Mouse (Mus musculus): Measurements from ENCODE around the gene Barhl1. TPM values are rescaled to one million over a fixed set of nuclear protein-coding genes. Genes with fewer than 3 reads are reported as not detected.

The Barhl1 gene
- total and polyA plus RNA-seq, 2 experiments from 2014 or later, result 36.9 to 49.0 TPM

DNA sequence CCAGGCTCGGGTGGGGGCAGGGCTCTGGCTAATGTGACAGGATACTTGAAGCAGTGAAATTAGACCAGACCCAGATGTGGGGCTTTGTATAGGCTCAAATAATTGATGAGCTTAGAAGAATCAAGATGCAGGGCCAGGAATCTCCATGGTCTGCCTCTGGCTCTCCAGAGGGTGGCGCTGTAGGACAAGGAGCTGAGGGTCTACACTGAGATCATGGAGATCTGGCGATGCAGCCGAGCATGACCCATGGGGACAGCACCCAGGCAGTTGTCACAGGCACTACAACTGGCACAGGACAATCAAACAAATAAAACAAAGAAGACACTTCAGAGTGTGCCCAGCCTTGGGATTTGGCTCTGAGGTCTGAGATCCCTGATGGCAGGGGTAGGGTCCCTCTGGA is 7.4 kb upstream of the Barhl1 start:
- WGBS, result 0% methylated on average over 4 of the region's 4 CpGs
- H3K9me3 ChIP-seq (ENCODE audit: low read length), result no peaks in the 10 kb centered on the region
- DNase-seq (ENCODE audit: low spot score), result peak; percentile 85
- peak; percentile 99 for TF ChIP-seq CTCF (IDR thresholded peaks at IDR 0.05)
- H3K4me3 ChIP-seq (ENCODE audit: low read depth, low read length), result no peak overlapping the region
- H3K27ac ChIP-seq (ENCODE audit: low read depth, low read length), result no peak overlapping the region
- H3K27me3 ChIP-seq (ENCODE audit: insufficient read depth, low read length), result peaks cover 21% of the 10 kb centered on the region
- no peaks in the 10 kb centered on the region for H3K36me3 ChIP-seq (ENCODE audit: insufficient read depth, low read length)
- H3K4me1 ChIP-seq (ENCODE audit: insufficient read depth, low read length), result no peaks in the 10 kb centered on the region
- H3K9ac ChIP-seq (replicated peaks; ENCODE audit: low read length, poor library complexity, severe bottlenecking), result no peak overlapping the region
- peak; percentile 74; the same call in 1 of the 2 replicates for ATAC-seq (ENCODE audit: low FRiP score)
- H3K4me2 ChIP-seq (ENCODE audit: low read depth, low read length, poor library complexity, severe bottlenecking), result no peak overlapping the region

DNA sequence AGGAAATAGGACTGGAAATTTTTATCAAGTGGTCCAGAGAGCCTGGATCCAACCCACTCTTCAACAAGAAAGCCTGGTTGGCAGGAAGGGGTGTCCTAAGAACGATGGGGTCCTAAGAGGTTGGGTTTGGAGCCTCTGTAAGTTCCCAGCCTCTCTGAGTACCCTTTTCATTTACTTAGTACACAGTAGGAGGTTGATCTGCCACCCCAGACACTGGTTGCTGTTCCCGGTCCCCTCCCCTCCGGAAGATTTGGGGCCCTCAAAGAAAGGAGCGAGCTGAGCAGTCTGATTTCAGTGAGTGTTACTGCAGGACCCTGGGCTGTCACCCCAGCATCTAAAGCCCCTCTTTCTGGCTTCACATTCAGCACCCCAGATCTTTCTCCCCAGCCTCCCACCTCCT is 2.5 kb upstream of the Barhl1 start:
- H3K4me3 ChIP-seq (ENCODE audit: low read depth, low read length), result no peak overlapping the region
- ATAC-seq (ENCODE audit: low FRiP score) (no peak), DNase-seq (ENCODE audit: low spot score) (no peak)
- no peak overlapping the region for H3K4me2 ChIP-seq (ENCODE audit: low read depth, low read length, poor library complexity, severe bottlenecking)
- TF ChIP-seq CTCF (IDR thresholded peaks at IDR 0.05), result no peak
- H3K9me3 ChIP-seq (ENCODE audit: low read length), result no peaks in the 10 kb centered on the region
- H3K9ac ChIP-seq (replicated peaks; ENCODE audit: low read length, poor library complexity, severe bottlenecking), result no peak overlapping the region
- H3K36me3 ChIP-seq (ENCODE audit: insufficient read depth, low read length), result no peaks in the 10 kb centered on the region
- H3K27ac ChIP-seq (ENCODE audit: low read depth, low read length), result no peak overlapping the region
- 11% methylated on average over 4 of the region's 4 CpGs for WGBS
- H3K27me3 ChIP-seq (ENCODE audit: insufficient read depth, low read length), result peaks cover 43% of the 10 kb centered on the region
- no peaks in the 10 kb centered on the region for H3K4me1 ChIP-seq (ENCODE audit: insufficient read depth, low read length)

- Histone ChIP-seq H3K36me3 (ENCODE audit: insufficient read depth, low read length) (no peaks in the 10 kb centered on the region), H3K27ac (ENCODE audit: low read depth, low read length) (peak overlapping the region; percentile 73), H3K4me2 (ENCODE audit: low read depth, low read length, poor library complexity, severe bottlenecking) (peak overlapping the region; percentile 52), H3K9ac (replicated peaks; ENCODE audit: low read length, poor library complexity, severe bottlenecking) (peak overlapping the region; percentile 53), H3K4me1 (ENCODE audit: insufficient read depth, low read length) (no peaks in the 10 kb centered on the region), H3K27me3 (ENCODE audit: insufficient read depth, low read length) (peaks cover 47% of the 10 kb centered on the region), H3K9me3 (ENCODE audit: low read length) (no peaks in the 10 kb centered on the region), H3K4me3 (ENCODE audit: low read depth, low read length) (peak overlapping the region; percentile 41)
- ATAC-seq (ENCODE audit: low FRiP score) (no peak), DNase-seq (ENCODE audit: low spot score) (no peak)
- TF ChIP-seq CTCF (IDR thresholded peaks at IDR 0.05), result no peak
- 2% methylated on average over 65 of the region's 73 CpGs for WGBS
Measured at GRCm38 (mm10) chr2:28917518-28918361, 1.3 kb upstream of the Barhl1 start.

GRCm38 (mm10) chr2:28917156-28917517 is 669 bp upstream of the Barhl1 start:
- H3K27me3 ChIP-seq (ENCODE audit: insufficient read depth, low read length), result peaks cover 47% of the 10 kb centered on the region
- no peak for TF ChIP-seq CTCF (IDR thresholded peaks at IDR 0.05)
- peak overlapping the region; percentile 41; the same call in 1 of the 2 replicates for H3K4me3 ChIP-seq (ENCODE audit: low read depth, low read length)
- no peaks in the 10 kb centered on the region for H3K36me3 ChIP-seq (ENCODE audit: insufficient read depth, low read length)
- no peaks in the 10 kb centered on the region for H3K9me3 ChIP-seq (ENCODE audit: low read length)
- peak overlapping the region; percentile 73 for H3K27ac ChIP-seq (ENCODE audit: low read depth, low read length)
- peak overlapping the region; percentile 52 for H3K4me2 ChIP-seq (ENCODE audit: low read depth, low read length, poor library complexity, severe bottlenecking)
- ATAC-seq (ENCODE audit: low FRiP score), result no peak
- WGBS, result 8% methylated on average over 9 of the region's 11 CpGs
- no peak for DNase-seq (ENCODE audit: low spot score)
- H3K9ac ChIP-seq (replicated peaks; ENCODE audit: low read length, poor library complexity, severe bottlenecking), result no peak overlapping the region
- no peaks in the 10 kb centered on the region for H3K4me1 ChIP-seq (ENCODE audit: insufficient read depth, low read length)

DNA sequence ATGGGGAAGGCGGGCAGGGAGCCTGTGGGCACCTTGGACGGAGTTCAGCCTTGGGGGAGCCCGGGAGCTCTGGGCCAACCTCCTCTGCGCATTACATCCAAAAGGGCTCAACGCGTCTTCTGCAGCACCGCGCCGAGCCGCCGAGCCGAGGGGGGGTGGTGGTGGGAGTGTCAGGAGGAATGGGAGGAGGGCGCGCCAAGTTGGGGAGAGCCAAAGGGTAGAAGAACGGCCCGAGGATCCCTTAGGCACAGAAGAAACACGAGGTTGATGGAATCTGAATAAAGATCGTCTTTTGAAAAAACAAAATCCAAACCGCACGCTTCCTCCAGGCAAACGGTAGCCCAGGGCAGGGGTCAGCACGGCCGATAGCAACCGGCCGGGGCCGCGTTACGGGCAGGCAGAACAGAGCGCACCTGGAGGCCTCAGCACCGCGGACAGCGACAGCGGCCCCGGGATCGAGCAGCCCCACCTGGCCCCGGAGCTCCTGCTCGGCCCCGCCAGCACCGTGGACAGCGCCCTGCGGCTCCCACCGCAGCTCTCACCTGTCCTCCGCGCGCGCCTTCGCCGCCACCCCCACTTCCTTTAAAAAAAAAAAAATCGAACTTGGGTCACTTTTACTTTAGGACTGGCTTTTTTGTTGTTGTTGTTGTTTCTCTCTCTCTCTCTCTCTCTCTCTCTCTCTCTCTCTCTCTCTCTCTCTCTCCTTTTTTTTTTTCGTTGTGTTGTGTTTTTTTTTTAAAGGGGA is 528 bp downstream of the Barhl1 start:
- TF ChIP-seq CTCF (IDR thresholded peaks at IDR 0.05), result no peak
- H3K9ac ChIP-seq (replicated peaks; ENCODE audit: low read length, poor library complexity, severe bottlenecking), result peak overlapping the region; percentile 59
- peak; percentile 50 for DNase-seq (ENCODE audit: low spot score)

More for the DNA sequence above, 528 bp downstream of the Barhl1 start:
- no peaks in the 10 kb centered on the region for H3K9me3 ChIP-seq (ENCODE audit: low read length)
- WGBS, result 1% methylated on average over 47 of the region's 50 CpGs
- H3K4me2 ChIP-seq (ENCODE audit: low read depth, low read length, poor library complexity, severe bottlenecking), result peak overlapping the region; percentile 36
- peak overlapping the region; percentile 68 for H3K27ac ChIP-seq (ENCODE audit: low read depth, low read length)
- H3K4me3 ChIP-seq (ENCODE audit: low read depth, low read length), result peak overlapping the region; percentile 41
- no peaks in the 10 kb centered on the region for H3K4me1 ChIP-seq (ENCODE audit: insufficient read depth, low read length)
- ATAC-seq (ENCODE audit: low FRiP score), result peak; percentile 39; the same call in 1 of the 2 replicates
- peaks cover 43% of the 10 kb centered on the region for H3K27me3 ChIP-seq (ENCODE audit: insufficient read depth, low read length)
- no peaks in the 10 kb centered on the region for H3K36me3 ChIP-seq (ENCODE audit: insufficient read depth, low read length)
